Mouse (Mus musculus) adipocyte (in vitro differentiated cells): ENCODE measurements around the gene Neu2.

Experiments
- DNase-seq: peaks from one replicate; pipeline ENCODE4 v3.0.0-alpha.2; 2016; ENCODE audit warnings: low spot score

The Neu2 gene

DNA sequence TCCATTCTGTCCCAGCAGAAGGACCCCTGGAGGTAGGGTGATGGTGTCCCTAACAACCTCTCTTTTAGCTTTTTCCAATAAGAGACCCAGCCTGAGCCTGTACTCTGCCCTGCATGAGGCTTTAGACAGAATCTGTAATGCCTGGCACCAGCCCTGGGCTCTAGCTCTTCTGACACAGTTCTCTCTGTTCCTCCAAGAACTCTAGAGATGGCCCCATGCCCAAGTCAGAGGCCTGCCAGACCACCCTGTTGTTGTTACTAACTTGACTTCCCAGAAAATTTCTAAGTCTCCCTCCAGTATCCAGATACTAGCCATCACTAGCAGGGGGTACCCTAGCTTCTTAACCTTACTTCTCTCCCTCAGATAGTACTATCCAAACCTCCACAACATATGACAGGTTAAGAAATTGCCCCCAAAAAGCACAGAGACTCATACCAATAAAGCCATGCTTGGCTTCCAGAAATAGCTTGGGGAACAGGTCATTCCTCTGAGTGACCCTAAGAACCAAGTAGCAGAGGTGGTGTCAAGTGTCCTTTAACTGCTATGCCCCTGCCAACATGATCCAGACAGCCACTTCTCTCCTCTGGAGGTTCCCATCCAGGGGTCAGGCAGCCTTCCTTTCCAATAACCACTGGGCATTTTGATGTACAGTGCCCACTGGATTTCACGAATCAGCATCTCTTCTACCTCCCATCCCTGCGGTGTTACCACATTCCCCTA is 105.0 kb downstream of the Neu2 start:
- DNase-seq: no peak

DNA sequence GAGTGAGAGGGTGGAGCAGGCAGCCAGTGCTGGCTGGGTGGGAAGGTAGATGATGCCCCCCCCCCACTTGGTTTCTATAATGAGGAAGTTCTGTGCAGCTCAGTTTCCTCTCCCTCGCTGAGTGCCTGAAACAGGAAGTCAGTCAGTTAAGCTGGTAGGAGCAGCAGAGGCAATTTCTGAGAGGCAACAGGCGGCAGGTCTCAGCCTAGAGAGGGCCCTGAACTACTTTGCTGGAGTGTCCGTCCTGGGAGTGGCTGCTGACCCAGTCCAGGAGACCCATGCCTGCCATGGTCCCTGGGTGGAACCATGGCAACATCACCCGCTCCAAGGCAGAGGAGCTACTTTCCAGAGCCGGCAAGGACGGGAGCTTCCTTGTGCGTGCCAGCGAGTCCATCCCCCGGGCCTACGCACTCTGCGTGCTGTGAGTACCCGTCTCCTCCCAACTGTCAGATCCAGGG is 110.6 kb downstream of the Neu2 start, which contains the start of gene Inpp5d:
Gene Inpp5d (plus strand): TSS at position 102 of the 458 bp plus-strand sequence.
- no peak for DNase-seq

DNA sequence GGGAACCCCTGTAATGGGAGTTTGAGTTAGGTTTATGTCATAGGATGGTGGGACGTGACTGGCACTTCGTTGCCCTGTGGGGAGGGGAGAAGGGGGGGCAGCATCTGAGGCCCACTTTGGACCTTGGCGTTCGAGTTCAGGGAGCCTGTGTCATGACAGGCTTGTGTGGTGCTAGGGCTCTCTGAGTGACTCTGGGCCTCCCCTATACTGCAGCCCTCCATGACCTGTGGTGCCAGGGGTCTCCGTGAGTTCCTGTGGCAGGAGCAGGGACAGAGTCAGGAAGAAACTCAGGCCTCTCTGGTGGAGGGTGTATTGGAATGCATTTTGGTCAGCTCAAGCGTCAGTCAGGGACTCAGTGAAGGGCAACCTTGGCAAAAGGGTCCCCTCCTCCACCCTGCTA is 111.0 kb downstream of the Neu2 start:
- no peak for DNase-seq

DNA sequence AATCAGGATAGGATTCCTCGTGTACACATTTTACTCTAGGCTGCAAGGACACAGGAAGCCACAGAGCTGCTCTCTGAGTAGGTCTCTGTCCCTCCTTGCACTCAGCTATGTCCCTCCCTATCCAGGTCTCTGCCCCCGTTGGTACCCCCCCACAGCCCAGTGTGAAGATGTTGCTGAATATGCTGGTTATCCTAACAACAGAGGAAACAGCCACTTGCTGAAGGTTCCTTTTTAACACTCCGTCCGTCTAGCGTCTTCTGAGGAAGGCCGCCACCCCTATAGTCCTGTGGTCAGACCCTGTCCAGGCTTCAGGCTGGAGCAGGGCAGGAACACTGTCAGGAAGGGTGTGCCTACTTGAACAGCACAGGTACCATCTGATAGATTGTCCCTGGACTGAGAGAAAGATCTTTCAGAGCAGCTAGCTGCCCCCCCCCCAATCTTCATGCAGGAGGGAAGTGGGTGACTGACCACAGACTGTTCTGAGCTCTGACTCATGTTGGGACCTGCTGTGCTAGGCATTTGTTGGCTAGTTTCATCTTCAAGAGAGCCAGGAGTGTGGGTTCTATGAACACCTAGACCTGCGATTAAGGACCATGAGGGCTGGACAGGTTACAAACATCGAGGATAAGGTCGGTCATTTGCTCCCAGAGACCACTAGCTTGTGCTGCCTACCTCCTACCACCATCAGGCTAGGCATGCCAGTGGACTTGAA is 111.6 kb downstream of the Neu2 start:
- no peak for DNase-seq

DNA sequence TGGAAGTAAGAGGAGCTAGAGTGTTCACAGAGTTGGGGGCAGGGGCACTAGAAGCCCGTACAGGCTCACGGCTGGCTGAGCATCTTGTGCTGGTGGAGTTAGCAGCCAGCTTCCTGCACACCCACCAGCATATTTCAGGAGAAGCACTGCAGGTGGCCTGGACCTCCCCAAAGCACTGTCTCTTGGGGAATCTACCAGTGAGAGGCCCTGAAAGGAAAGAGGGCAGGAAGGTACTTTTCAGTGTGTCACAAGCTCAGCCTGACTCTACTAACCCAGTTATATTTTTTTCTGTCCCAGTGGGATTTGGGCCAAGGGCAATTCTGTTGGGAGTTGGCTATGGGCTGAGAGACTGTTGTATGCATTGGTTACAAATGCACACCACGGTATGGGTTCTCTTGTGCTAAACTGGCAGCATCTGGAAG is 112.2 kb downstream of the Neu2 start:
- DNase-seq: peak; percentile 65

DNA sequence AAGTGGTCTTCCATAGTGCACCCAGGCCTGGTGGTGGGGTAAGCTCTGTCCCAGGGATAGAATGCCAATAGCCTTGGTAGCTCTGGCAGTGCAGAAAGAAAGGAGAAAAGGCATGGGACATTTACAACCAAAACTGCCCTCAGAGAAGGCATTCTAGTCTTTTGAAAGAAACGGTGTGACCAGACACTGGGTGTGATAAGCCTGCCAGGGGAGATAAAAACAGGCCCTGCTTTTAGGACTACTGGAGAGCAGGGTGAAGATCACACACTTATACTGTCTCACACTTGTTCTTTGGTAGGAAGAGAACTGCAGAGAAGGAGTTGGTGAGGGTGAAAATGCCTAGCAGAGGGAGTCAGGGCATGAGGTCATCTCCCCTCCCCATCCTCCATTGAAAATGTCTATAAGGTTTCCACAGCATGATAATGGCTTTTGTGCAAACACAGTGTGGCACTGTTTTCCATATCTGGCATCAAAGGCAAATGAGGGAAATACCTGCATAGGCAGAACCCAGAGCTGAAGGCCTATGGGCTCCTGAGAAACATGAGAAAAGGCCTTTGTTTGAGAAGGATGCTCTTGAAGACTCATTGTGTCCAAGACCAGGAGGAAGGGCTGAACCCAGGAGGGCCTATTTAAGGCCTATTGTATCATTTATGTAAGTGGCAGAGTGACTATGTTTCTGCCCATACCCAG is 114.4 kb downstream of the Neu2 start:
- DNase-seq: no peak

DNA sequence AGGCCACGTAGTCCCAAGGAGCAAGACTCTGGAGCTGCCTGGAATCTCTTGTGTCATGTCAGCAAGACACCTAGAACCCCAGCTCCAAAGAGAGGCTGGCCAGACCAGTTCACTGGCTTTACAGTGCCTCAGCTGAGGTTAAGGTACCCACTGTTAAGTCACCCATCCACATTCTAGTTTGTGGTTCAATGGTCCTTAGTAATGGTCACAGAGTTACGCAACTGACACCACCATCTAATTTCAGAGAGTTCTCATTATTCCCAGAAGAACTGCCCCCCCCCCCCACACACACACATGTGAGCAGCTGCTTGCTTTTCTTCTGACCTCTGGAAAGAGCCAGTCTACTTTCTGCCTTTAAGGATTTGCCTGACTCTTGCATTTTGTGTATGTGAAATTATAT is 115.1 kb downstream of the Neu2 start:
- no peak for DNase-seq

DNA sequence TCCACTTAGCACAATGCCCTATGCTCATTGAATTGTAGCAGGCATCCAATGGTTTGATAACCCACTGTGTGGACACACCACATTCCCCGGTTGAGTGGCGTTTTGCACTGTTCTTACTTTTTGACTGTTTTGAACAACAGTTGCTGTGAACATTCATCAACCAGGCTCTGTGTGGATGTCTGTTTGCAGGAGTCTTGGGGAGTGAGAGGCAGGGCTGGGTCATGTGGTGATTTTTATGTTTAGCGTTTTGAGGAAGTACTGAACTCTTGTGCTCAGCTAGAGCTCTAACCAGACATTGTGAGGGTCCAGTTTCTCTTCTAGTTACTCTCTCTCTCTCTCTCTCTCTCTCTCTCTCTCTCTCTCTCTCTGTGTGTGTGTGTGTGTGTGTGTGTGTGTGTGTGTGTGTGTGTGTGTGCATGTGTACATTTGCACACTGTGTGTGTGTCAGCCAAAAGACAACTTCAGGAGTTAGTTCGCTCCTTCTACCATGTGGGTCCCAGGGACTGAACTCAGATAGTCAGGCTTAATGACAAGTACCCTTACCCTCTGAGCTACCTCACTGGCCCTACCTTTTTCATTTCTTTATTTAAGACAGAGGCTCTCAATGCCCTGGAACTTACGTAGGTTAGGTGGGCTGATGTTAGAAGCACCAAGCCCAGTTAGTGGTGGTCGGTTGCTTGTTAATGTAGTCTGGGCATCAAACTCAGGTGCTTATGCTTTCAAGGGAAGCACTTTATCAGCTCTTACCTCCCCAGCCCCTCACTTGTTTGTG is 115.8 kb downstream of the Neu2 start:
- no peak for DNase-seq

DNA sequence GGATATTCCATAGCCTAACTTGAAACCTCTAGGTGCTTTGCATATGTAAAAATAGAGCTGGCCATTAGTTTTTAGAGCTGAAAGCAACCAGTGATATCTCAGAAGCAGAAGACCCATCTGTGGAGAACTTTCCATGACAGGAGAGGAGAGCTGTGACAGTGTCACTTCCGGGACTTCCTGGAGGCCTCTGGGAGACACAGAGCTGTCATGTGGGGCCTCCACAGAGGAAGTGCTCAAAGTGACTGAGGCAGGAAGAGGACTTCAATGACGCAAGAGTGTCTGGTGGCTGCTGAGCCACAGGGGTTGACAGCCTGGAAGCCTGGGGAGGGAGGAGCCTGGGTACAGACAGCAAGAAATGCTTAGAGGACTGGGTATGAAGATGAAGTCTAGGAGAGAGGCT is 116.7 kb downstream of the Neu2 start:
- DNase-seq: no peak

DNA sequence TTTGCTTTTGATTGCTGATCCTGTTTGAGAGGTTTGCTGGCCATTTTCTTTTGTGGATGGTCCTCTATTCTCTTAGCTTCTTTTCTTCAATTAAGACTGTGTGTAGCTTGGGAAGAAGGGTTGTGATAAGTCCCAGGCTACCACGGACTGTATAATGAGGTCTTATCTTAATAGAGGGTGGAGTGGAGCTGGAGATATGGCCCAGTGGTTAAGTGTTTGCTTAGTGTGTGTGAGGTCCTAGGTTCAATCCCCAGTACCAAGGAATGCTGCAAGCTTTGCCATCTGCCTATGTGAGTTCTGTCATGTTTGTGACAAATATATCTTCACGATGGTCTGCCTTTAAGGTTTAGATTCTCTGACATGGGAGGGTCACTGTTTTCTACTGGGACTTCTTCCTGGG is 118.4 kb downstream of the Neu2 start:
- no peak for DNase-seq

DNA sequence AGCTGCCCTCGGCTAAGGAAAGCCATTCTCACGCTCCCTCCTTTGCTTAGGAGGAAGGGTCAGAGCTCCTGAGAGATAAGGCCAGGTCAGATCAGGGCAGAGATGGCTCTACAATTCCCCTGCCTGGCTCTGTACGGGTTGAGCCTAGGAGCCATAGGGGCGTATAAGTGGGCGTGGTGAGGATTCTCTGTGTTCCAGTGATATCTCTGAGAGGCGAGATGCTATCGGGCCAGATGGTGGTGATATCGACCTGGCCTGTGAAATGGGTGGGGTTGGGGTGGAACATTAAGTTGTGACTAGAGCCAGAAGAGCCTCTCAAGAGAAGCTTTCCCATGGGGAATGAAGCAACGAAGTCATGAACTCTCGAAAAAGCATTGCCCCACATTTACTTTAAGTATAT is 121.9 kb downstream of the Neu2 start:
- no peak for DNase-seq

DNA sequence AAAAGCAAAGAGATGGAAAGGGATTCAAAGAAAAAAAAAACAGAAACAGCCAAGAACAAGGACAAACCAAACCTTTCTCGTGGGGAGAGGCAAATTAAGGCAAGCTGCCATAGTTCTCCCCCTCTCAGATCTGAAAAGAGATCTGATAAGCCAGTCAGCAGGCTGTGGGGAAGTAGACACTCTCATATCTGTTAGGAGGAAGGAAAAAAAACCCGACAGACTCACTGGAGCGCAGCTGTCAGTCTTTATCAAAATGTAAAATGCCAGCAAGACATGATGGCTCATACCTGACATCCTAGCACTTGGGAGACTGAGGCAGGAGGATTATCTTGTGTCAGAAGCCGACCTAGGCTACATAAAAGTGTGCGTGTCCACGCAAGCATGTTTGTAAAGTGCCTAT is 122.5 kb downstream of the Neu2 start:
- no peak for DNase-seq

DNA sequence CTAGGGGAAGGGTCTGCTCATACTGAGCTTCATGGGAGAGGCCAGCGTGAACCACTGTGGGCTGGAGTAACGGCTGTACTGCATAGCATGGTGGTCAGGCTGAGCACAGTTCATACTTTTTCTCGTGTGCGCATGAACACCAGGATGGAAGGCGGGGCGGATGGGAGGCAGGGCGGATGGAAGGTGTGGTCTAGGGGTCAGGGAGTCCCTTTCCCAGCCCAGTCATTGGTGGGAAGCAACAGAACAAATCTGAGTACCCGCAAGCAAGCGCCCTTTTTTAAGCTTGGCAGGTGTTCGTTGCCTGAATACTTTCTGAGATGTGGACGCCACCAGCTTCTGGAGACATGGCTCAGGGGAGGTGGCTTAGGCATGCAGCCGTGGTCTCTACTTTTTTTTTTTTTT is 127.0 kb downstream of the Neu2 start:
- DNase-seq: no peak

DNA sequence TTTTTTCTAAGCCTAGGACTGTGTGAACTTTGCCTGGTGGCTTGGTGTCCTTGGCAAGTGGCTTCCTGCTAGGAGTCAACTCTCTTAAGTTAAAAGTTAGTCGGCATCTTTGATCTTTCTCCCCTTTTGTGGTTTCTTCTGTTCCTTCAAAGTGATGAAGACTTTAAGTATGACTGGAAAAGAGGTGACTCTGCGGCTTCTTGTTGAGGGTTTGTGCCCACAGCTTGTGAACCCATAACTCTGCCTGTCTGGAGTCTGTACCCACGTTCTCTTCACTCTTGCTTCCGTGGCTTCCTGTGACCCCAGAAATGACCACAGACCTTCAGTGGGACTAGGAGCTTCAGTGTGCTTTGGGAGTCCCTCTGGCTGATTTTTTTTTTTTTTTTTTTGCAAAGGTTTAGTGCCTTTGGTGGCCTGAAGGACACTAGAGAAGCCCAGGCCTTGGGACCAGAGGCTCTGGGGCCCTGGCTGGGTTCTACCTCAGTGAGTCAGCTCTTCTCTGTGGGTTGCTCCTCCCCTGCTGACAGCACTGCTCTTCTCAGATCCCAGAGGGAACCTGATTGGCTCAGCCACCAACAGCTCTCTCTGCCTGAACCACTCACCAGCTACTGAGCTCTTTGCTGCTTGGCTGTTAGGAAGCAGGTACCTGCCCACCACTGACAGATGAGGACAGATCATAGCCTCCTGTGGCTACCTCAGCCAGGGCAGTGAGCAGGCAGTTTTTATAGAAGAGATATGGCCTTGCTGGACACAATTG is 127.6 kb downstream of the Neu2 start:
- peak; percentile 70 for DNase-seq

DNA sequence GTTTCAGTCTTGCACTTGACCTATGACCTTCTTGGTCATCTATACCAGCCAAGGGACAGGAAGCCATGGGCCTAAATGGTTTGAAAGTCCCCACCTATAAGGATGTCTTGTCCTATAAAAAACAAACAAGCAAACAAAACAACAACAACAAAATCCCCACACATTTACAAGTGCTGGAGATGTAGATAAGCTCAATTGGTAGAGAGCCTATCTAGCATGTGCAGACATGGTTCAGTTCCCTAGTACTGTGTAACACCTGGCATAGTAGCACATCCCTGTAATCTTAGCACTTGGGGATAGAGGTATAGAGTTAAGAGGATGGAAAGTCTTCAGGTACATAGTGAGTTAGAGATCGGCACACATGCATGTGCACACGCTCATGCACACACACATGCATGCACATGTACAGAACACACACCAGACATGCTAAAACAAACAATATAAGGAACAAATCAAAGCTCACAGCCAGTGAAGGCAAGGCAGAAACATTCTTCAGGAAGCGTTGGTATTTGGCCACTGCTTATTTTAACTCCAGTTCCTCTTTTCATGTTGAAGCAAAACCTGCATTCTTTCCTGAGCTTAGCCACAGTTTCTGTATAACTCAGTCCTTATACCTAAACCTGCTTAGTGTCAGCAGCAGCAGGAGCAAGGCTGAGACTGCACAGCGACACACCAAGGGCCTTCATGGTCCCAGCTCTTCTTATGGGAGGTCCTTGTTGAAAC is 128.3 kb downstream of the Neu2 start:
- no peak for DNase-seq

DNA sequence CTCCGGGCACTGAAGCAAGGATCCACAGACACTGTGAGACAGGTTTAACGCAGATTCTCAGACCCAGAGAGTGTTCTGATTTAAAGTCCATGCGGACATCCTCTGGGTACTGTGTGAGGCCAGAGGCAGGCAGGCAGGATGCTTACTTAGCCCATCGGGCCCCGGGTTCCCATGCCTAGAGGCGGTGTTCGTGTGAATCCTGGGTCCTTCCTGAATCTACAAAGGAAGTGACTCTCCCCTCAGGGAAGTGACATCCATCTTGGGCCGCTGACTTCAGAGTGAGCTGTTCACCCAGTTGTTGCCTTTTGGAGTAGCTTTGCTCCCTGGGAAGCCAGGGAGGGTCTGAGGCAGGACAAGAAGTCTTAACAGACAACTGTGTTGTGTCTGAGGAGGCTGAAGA is 130.0 kb downstream of the Neu2 start:
- DNase-seq: no peak

DNA sequence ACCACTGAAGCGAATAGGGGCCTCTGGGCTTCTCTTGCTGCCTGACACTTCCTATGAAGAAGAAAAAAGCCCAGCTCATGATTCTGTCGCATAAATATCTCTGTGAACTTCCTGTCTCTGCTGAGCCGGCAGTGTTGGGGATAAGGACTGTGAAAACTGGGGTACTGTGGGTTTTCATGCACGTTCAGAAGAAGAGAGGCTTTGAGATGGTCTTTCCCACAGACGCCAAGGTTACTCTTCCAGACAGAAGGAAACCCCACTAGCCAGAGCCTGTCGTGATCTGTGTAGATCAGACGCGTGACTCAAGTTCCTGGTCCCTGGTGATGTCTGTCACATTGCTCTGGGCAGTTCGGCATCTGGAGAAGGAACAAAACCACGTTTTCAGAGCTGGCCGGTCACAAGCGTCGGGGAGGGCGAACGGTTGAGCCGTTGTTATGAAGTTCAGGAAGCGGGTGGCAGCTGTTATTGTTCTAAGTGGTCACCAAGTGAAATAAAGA is 130.5 kb downstream of the Neu2 start:
- DNase-seq: no peak

DNA sequence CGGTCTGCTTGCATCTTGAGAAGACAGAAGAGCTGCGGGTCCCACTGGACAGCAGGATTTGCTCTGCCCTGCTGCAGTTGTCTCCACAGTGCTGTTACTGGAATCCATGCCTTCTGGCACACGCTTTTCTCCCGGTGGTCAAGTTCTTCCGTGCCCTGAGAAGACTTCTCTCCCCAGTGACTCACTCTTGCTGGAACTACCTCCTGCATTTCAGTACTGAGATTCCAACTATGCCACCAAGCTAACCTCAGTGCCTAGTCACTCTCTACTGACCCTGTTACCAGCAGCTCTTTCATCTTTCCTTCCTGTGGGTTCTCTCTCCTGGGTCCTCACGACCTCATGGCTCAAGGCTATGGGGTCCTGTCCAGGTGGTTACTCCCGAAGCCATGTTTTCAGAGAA is 133.3 kb downstream of the Neu2 start:
- DNase-seq: peak; percentile 12

DNA sequence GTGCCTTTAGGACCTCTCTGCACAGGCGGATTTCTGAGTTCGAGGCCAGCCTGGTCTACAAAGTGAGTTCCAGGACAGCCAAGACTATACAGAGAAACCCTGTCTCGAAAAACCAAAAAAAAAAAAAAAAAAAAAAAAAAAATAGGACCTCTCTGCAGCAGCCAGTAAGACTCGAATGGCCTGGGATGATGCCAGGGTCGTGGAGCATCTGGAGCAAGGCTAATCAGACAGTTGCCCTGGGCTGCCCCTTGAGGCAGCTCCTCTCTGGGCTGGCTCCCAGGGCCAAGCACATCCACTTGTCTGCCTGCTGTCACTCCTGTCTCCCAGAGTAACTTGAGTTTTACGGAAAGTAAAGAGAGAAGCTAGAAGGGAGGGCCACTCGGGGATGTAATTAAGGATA is 135.4 kb downstream of the Neu2 start:
- peak; percentile 28 for DNase-seq

DNA sequence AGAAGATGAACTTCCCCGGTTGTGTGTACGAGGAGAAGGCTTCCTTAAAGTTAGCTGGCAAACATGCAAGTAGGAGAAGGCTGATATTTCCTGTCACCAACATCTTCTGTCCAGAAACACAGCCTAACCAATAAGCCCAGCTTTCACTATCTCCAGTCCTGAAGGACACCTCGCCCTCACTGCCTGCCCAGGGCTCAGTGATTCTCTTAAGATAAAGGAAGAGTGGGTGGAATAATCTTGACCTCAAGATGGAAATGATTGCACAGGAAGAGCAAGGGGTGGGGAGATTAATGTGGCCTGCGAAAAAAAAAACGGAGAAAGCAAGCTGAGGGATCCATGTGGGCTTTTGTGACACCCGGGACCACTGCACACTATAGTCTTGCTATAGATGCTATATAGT is 136.1 kb downstream of the Neu2 start:
- DNase-seq: no peak
